ENCODE assay signal across 18 mouse cellular contexts in genomic region chr11:82216531-82216930, GRCm38 (mm10).
"Had no signal": no experiment of that assay in that cellular context is flagged by ENCODE, and none has a peak within 500 bp of the region (broad histone marks: within the 10 kb centered on the region; RNA-seq: fewer than 3 reads in every experiment).

No protein-coding gene starts in this region.

- H3K27me3 ChIP-seq: midbrain, embryonic 15.5 days; neural tube, embryonic 13.5 days; neural tube, embryonic 15.5 days had no signal

- H3K9me3 ChIP-seq: midbrain, embryonic 10.5 days; midbrain, embryonic 12.5 days; midbrain, embryonic 15.5 days; neural tube, embryonic 13.5 days; neural tube, embryonic 15.5 days had no signal

- ATAC-seq: midbrain, embryonic 15.5 days had no signal

- H3K27ac ChIP-seq: liver, embryonic 14.5 days; midbrain, embryonic 10.5 days; midbrain, embryonic 12.5 days; midbrain, embryonic 15.5 days; neural tube, embryonic 13.5 days; neural tube, embryonic 15.5 days had no signal

- H3K4me3 ChIP-seq: midbrain, embryonic 10.5 days; midbrain, embryonic 12.5 days; midbrain, embryonic 15.5 days; myocyte; neural tube, embryonic 13.5 days; neural tube, embryonic 15.5 days had no signal

- H3K4me1 ChIP-seq: midbrain, embryonic 12.5 days; midbrain, embryonic 15.5 days; neural tube, embryonic 13.5 days; neural tube, embryonic 15.5 days had no signal

- H3K9ac ChIP-seq: liver, embryonic 14.5 days; lung, embryonic 14.5 days; midbrain, embryonic 12.5 days; midbrain, embryonic 15.5 days; neural tube, embryonic 13.5 days; neural tube, embryonic 15.5 days had no signal

- H3K36me3 ChIP-seq: midbrain, embryonic 10.5 days; midbrain, embryonic 12.5 days; midbrain, embryonic 15.5 days; neural tube, embryonic 13.5 days; neural tube, embryonic 15.5 days had no signal

- DNase-seq: lung, adult 18-20 months; lung, embryonic 14.5 days; lung, postnatal 10 days; lung, postnatal 4 days; right cerebral cortex, adult 18-20 months; right cerebral cortex, postnatal 25 days; right cerebral cortex, postnatal 4 days; spleen, adult 18-20 months; thymus, adult 18-20 months; thymus, postnatal 14 days; thymus, postnatal 36 days had no signal

- H3K4me2 ChIP-seq: lung, embryonic 14.5 days; midbrain, embryonic 12.5 days; midbrain, embryonic 15.5 days; neural tube, embryonic 13.5 days; neural tube, embryonic 15.5 days had no signal
